Mouse (Mus musculus) kidney, adult 2 months (tissue): ENCODE results near the gene Spred2. TPM values are rescaled to one million over a fixed set of nuclear protein-coding genes. Genes with fewer than 3 reads are reported as not detected.

ENCODE experiments used
- DNase-seq: peaks from one replicate; pipeline ENCODE4 v3.0.0; 2021
- H3K27ac ChIP-seq: fragments of 200-500 bp; 2 replicates; pipeline ENCODE4 v1.5.1; 2012; ENCODE audit warnings: low read depth, low read length, control low read depth, inconsistent platforms; ENCODE audit not compliant: insufficient read depth
- H3K27me3 ChIP-seq: fragments of 200-500 bp; replicated peaks from 2 replicates; pipeline ENCODE4 v1.6.1; 2012; ENCODE audit warnings: mild to moderate bottlenecking, moderate library complexity, low read length, inconsistent platforms; ENCODE audit not compliant: control insufficient read depth, insufficient read depth
- H3K36me3 ChIP-seq: fragments of 200-500 bp; 2 replicates; pipeline ENCODE4 v1.6.1; 2012; ENCODE audit warnings: mild to moderate bottlenecking, moderate library complexity, low read length, inconsistent platforms; ENCODE audit not compliant: control insufficient read depth, insufficient read depth
- H3K4me1 ChIP-seq: fragments of 200-500 bp; 2 replicates; pipeline ENCODE4 v1.6.1; 2011; ENCODE audit warnings: low read length; ENCODE audit not compliant: control insufficient read depth, insufficient read depth
- H3K4me3 ChIP-seq: fragments of 200-500 bp; 2 replicates; pipeline ENCODE4 v1.5.1; 2011; ENCODE audit warnings: mild to moderate bottlenecking, low read depth, low read length, control low read depth; ENCODE audit not compliant: insufficient read depth
- CTCF ChIP-seq: fragments of 200-500 bp; conservative IDR thresholded peaks from 2 replicates; pipeline ENCODE4 v1.5.1; 2011; ENCODE audit warnings: low read depth, mild to moderate bottlenecking, control low read depth, low read length, moderate library complexity, mixed read lengths; ENCODE audit not compliant: insufficient read depth, insufficient read length
- POLR2A ChIP-seq: fragments of 200-500 bp; IDR thresholded peaks from one replicate; pipeline ENCODE4 v1.6.1; 2011; ENCODE audit warnings: low read depth, low read length, control low read depth
- WGBS: fragments of 180-500 bp; shearing (Covaris S2); methylation state at CpG from one replicate; pipeline ENCODE4 v1.1.7; 2018; 5-methylcytosine and 5-hydroxymethylcytosine counted together
- polyA plus RNA-seq: library from polyadenylated mRNA; depleted of rRNA; stranded (reverse); fragments of >200 nt; gene quantifications from 2 replicates; pipeline ENCODE4 v1.2.3, GENCODE M21; 2012

The Spred2 gene
- polyA plus RNA-seq, 1 experiment, result 21.2 TPM

DNA sequence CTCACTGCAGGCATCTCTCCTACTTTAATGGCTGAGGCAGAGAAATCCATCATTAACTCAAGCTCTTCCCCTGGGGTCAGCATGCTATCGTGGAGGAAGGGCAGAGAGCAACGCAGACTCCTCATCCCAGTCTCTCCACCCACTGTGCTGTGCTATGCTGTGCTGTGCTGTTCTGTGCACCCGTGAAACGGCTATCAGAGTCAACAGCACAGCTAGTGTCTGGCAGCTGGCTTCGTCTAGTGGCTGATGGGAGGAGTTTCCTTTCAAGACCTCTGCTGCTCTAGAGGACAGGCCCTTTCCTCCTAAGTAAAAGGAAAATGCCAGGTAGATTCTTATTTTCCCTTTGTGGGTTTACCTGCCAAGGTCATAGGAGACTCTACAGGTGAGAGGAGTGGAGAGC, 38.6 kb downstream of the Spred2 start:
- H3K27ac ChIP-seq, result peak overlapping the region; percentile 88
- no peaks in the 10 kb centered on the region for H3K36me3 ChIP-seq
- 13% methylated on average over 5 of the region's 5 CpGs for WGBS
- peak; percentile 71 for DNase-seq
- H3K4me3 ChIP-seq, result peak overlapping the region; percentile 1; the same call in 1 of the 2 replicates
- H3K4me1 ChIP-seq, result peaks cover 45% of the 10 kb centered on the region
- H3K27me3 ChIP-seq, result no peaks in the 10 kb centered on the region
- TF ChIP-seq POLR2A (no peak), CTCF (no peak)

GRCm38 (mm10) chr11:19963717-19964141, 39.6 kb downstream of the Spred2 start:
- no peak overlapping the region; the same call in 1 of the 2 replicates for H3K4me3 ChIP-seq
- peak; percentile 83 for DNase-seq
- H3K27me3 ChIP-seq, result no peaks in the 10 kb centered on the region
- WGBS, result 9% methylated on average over 12 of the region's 12 CpGs
- TF ChIP-seq CTCF (no peak), POLR2A (no peak)
- H3K36me3 ChIP-seq, result no peaks in the 10 kb centered on the region
- peaks cover 52% of the 10 kb centered on the region for H3K4me1 ChIP-seq
- H3K27ac ChIP-seq, result peak overlapping the region; percentile 88

GRCm38 (mm10) chr11:19964333-19964732, 40.2 kb downstream of the Spred2 start:
- WGBS, result 47% methylated on average over 5 of the region's 5 CpGs
- peaks cover 58% of the 10 kb centered on the region for H3K4me1 ChIP-seq
- no peaks in the 10 kb centered on the region for H3K36me3 ChIP-seq
- peak overlapping the region; percentile 88 for H3K27ac ChIP-seq
- H3K4me3 ChIP-seq, result no peak overlapping the region
- DNase-seq, result peak; percentile 54
- TF ChIP-seq CTCF, result no peak
- no peak for TF ChIP-seq POLR2A
- H3K27me3 ChIP-seq, result no peaks in the 10 kb centered on the region

- DNase-seq, result peak; percentile 89
- no peaks in the 10 kb centered on the region for H3K36me3 ChIP-seq
- no peaks in the 10 kb centered on the region for H3K27me3 ChIP-seq
- 19% methylated on average over 16 of the region's 16 CpGs for WGBS
- TF ChIP-seq POLR2A, result no peak
- TF ChIP-seq CTCF, result no peak
- H3K4me1 ChIP-seq, result peaks cover 63% of the 10 kb centered on the region
- H3K4me3 ChIP-seq, result 0 out of 2 replicates have a peak overlapping the region, but pooled peaks have one; percentile 1
- H3K27ac ChIP-seq, result peak overlapping the region; percentile 88
These were observed 40.9 kb downstream of the Spred2 start for GRCm38 (mm10) chr11:19965037-19965611.

GRCm38 (mm10) chr11:19965664-19966063, 41.5 kb downstream of the Spred2 start:
- H3K36me3 ChIP-seq, result no peaks in the 10 kb centered on the region
- no peak overlapping the region for H3K4me3 ChIP-seq
- no peaks in the 10 kb centered on the region for H3K27me3 ChIP-seq
- 43% methylated on average over 4 of the region's 4 CpGs for WGBS
- TF ChIP-seq CTCF (no peak), POLR2A (no peak)
- peak overlapping the region; percentile 88 for H3K27ac ChIP-seq
- DNase-seq, result no peak
- peaks cover 69% of the 10 kb centered on the region for H3K4me1 ChIP-seq

GRCm38 (mm10) chr11:19966294-19966693, 42.1 kb downstream of the Spred2 start:
- DNase-seq, result peak; percentile 57
- WGBS, result 44% methylated on average over 2 of the region's 2 CpGs
- Histone ChIP-seq H3K36me3 (no peaks in the 10 kb centered on the region), H3K4me3 (no peak overlapping the region), H3K27me3 (no peaks in the 10 kb centered on the region), H3K4me1 (peaks cover 69% of the 10 kb centered on the region), H3K27ac (peak overlapping the region; percentile 88)
- TF ChIP-seq CTCF (no peak), POLR2A (no peak)

DNA sequence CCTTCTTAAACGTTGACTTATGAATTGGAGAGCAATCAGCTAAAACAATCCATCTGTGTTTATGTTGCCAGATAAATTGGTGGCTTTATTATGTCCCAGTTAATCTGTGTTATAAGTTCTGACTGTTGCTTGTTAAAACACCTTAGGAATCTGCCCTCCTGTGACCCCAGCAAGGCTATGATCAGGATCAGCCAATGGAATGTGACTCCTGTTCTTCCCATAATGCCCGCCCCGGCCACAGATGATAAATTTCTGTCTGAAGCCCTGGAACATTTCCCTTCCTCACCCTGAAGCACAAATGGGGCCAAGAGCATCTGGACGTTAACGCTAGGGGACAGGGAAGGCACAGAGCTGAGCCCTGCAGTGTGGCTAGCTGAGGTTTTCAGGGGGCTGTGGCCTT, 45.4 kb downstream of the Spred2 start:
- Histone ChIP-seq H3K4me1 (peaks cover 55% of the 10 kb centered on the region), H3K27me3 (no peaks in the 10 kb centered on the region), H3K27ac (peak overlapping the region; percentile 76), H3K4me3 (no peak overlapping the region), H3K36me3 (no peaks in the 10 kb centered on the region)
- 13% methylated on average over 5 of the region's 5 CpGs for WGBS
- TF ChIP-seq POLR2A (no peak), CTCF (no peak)
- DNase-seq, result peak; percentile 63
